Mouse (Mus musculus) neural tube, postnatal 0 days (tissue): Measurements from ENCODE around the gene Gm13276. TPM values are rescaled to one million over a fixed set of nuclear protein-coding genes. Genes with fewer than 3 reads are reported as not detected.

Experiments used
- polyA plus RNA-seq: library from polyadenylated mRNA; unstranded; fragments of >200 nt; fragmentation: Nextera tagmentation; extraction: Ambion mirVana; gene quantifications from 2 replicates; pipeline ENCODE4 v1.2.1, GENCODE M21; 2015

The Gm13276 gene
- polyA plus RNA-seq: not detected in 2 replicates

DNA sequence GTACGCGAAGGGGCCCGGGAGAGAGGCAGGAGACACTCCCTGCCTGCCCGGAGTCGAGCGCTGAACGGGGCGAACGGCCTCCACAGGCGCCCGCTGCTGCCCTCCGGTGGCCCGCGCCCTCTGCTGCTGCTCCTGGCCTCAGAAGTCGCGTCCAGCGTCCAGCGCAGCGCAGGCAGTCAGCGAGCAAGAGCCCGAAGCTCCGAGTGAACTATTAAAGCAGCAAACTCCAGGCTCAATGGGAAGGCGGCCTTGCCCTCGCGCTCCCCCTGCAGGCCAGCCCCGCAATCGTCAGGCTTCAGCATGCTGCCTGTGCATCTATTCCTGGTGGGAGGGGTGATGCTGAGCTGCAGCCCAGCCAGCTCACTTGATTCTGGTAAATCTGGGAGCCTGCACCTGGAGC is at the start of gene Gm13276:
TSS of gene Gm13276 (plus strand) at position 301 of the 400 bp plus-strand sequence.

DNA sequence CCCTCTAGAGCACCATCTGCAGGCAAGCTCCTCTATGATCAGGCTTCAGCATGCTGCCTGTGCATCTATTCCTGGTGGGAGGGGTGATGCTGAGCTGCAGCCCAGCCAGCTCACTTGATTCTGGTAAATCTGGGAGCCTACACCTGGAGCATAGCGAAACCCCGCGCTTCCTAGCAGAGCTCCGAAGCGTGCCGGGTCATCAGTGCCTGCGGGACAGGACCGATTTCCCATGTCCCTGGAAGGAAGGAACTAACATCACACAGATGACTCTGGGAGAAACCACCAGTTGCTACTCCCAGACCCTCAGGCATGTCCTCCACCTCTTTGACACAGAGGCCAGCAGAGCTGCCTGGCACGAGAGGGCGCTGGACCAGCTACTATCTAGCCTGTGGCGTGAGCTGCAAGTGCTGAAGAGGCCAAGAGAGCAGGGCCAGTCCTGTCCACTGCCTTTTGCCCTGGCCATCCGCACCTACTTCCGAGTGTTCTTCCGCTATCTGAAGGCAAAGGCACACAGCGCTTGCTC is 30.6 kb upstream of the Gm13276 start, which contains the start of gene Gm13271:
TSS of gene Gm13271 (plus strand) at position 51 of the 523 bp plus-strand sequence.

GRCm38 (mm10) chr4:88759610-88760268 is 25.8 kb upstream of the Gm13276 start, which contains the start of gene Gm13283:
Gene Gm13283, plus strand, starts transcription at chr4:88760119.

DNA sequence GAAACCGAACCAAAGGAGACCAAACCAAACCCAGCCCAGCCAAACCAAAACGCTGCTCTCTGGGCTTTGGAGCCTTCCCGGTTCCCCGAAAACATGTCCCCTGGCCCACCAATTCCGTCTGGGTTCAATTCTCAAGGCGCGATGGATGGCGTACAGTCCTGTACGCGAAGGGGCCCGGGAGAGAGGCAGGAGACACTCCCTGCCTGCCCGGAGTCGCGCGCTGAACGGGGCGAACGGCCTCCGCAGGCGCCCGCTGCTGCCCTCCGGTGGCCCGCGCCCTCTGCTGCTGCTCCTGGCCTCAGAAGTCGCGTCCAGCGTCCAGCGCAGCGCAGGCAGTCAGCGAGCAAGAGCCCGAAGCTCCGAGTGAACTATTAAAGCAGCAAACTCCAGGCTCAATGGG is 12.0 kb upstream of the Gm13276 start, which contains the start of gene Gm13290:
TSS of gene Gm13290 (plus strand) at position 301 of the 400 bp plus-strand sequence.

GRCm38 (mm10) chr4:88776622-88777021 is 8.9 kb upstream of the Gm13276 start, which contains the start of gene Gm13289:
Gene Gm13289, plus strand, starts transcription at chr4:88776922.

DNA sequence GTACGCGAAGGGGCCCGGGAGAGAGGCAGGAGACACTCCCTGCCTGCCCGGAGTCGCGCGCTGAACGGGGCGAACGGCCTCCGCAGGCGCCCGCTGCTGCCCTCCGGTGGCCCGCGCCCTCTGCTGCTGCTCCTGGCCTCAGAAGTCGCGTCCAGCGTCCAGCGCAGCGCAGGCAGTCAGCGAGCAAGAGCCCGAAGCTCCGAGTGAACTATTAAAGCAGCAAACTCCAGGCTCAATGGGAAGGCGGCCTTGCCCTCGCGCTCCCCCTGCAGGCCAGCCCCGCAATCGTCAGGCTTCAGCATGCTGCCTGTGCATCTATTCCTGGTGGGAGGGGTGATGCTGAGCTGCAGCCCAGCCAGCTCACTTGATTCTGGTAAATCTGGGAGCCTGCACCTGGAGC is 6.0 kb upstream of the Gm13276 start, which contains the start of gene Gm13272:
TSS of gene Gm13272 (plus strand) at position 301 of the 400 bp plus-strand sequence.

DNA sequence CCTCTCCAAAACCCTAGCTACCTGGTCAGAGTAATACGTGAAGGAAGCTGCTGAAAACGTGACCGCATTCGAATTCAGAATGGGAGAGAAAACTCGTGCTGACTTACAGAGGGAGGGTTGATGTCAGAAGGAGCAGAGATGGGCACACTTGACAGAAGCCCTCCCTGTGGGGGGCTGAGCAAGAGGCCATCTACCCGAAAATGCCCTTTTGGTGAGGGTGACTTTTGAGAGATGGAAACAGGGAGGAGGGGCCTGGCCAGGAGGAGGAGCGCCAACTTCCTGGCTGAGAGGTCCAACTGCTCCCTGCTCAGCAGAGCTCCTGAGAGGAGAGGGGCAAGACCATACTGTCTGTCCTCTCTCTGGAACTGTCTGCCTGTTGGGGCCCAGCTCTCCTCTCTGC is 3.7 kb upstream of the Gm13276 start, which contains the start of gene Ifnz:
TSS of gene Ifnz (plus strand) at position 301 of the 400 bp plus-strand sequence.

DNA sequence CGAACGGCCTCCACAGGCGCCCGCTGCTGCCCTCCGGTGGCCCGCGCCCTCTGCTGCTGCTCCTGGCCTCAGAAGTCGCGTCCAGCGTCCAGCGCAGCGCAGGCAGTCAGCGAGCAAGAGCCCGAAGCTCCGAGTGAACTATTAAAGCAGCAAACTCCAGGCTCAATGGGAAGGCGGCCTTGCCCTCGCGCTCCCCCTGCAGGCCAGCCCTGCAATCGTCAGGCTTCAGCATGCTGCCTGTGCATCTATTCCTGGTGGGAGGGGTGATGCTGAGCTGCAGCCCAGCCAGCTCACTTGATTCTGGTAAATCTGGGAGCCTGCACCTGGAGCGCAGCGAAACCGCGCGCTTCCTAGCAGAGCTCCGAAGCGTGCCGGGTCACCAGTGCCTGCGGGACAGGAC is 2.9 kb downstream of the Gm13276 start, which contains the start of gene Gm13277:
TSS of gene Gm13277 (plus strand) at position 231 of the 400 bp plus-strand sequence.

DNA sequence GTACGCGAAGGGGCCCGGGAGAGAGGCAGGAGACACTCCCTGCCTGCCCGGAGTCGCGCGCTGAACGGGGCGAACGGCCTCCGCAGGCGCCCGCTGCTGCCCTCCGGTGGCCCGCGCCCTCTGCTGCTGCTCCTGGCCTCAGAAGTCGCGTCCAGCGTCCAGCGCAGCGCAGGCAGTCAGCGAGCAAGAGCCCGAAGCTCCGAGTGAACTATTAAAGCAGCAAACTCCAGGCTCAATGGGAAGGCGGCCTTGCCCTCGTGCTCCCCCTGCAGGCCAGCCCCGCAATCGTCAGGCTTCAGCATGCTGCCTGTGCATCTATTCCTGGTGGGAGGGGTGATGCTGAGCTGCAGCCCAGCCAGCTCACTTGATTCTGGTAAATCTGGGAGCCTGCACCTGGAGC is 5.7 kb downstream of the Gm13276 start, which contains the start of gene Gm13278:
TSS of gene Gm13278 (plus strand) at position 301 of the 400 bp plus-strand sequence.

DNA sequence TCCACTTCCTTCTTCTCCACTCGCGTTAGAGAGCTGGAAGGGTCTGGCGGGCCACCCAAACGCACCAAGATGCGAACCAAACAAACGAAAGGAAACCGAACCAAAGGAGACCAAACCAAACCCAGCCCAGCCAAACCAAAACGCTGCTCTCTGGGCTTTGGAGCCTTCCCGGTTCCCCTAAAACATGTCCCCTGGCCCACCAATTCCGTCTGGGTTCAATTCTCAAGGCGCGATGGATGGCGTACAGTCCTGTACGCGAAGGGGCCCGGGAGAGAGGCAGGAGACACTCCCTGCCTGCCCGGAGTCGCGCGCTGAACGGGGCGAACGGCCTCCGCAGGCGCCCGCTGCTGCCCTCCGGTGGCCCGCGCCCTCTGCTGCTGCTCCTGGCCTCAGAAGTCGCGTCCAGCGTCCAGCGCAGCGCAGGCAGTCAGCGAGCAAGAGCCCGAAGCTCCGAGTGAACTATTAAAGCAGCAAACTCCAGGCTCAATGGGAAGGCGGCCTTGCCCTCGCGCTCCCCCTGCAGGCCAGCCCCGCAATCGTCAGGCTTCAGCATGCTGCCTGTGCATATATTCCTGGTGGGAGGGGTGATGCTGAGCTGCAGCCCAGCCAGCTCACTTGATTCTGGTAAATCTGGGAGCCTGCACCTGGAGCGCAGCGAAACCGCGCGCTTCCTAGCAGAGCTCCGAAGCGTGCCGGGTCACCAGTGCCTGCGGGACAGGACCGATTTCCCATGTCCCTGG is 8.6 kb downstream of the Gm13276 start, which contains the start of gene Gm13275:
TSS of gene Gm13275 (plus strand) at position 552 of the 740 bp plus-strand sequence.

GRCm38 (mm10) chr4:88797097-88797496 is 11.6 kb downstream of the Gm13276 start, which contains the start of gene Gm13279:
Gene Gm13279, plus strand, starts transcription at chr4:88797397.

DNA sequence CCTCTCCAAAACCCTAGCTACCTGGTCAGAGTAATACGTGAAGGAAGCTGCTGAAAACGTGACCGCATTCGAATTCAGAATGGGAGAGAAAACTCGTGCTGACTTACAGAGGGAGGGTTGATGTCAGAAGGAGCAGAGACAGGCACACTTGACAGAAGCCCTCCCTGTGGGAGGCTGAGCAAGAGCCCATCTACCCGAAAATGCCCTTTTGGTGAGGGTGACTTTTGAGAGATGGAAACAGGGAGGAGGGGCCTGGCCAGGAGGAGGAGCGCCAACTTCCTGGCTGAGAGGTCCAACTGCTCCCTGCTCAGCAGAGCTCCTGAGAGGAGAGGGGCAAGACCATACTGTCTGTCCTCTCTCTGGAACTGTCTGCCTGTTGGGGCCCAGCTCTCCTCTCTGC is 13.9 kb downstream of the Gm13276 start, which contains the start of gene Gm13285:
TSS of gene Gm13285 (plus strand) at position 301 of the 400 bp plus-strand sequence.

GRCm38 (mm10) chr4:88802954-88803353 is 17.4 kb downstream of the Gm13276 start, which contains the start of gene Gm13287:
Gene Gm13287, plus strand, starts transcription at chr4:88803254.

DNA sequence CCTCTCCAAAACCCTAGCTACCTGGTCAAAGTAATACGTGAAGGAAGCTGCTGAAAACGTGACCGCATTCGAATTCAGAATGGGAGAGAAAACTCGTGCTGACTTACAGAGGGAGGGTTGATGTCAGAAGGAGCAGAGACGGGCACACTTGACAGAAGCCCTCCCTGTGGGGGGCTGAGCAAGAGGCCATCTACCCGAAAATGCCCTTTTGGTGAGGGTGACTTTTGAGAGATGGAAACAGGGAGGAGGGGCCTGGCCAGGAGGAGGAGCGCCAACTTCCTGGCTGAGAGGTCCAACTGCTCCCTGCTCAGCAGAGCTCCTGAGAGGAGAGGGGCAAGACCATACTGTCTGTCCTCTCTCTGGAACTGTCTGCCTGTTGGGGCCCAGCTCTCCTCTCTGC is 19.7 kb downstream of the Gm13276 start, which contains the start of gene Gm13288:
TSS of gene Gm13288 (plus strand) at position 301 of the 400 bp plus-strand sequence.

GRCm38 (mm10) chr4:88815928-88816327 is 30.4 kb downstream of the Gm13276 start, which contains the start of gene Ifna7:
Gene Ifna7, plus strand, starts transcription at chr4:88816228.

DNA sequence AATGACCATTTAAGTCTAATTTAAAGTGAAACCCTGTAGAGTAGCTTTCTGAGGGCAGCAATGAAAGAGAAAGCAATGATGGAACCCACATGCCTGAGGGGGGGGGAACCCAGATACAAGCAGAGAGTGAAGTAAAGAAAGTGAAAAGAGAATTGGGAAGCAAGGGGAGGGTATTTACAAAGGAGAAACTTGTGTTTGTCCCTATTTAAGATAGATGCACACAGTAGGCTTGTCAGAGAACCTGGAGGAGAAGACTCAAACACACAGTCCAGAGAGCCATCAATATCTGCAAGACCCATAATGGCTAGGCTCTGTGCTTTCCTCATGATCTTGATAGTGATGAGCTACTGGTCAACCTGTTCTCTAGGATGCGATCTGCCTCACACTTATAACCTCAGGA is 34.1 kb downstream of the Gm13276 start, which contains the start of gene Ifna11:
TSS of gene Ifna11 (plus strand) at position 301 of the 400 bp plus-strand sequence.

DNA sequence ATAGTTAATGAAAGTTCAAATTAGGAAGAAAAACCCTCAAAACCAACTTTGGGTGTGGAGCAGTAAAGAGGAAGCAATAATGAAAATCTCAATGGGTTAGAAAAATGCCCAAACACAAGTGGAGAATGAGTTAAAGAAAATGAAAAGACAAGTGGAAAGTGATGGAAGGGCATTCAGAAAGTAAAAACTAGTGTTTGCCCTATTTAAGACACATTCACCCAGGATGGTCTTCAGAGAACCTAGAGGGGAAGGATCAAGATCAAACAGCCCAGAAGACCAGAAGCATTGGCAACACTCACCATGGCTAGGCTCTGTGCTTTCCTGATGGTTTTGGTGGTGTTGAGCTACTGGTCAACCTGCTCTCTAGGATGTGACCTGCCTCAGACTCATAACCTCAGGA is 41.6 kb downstream of the Gm13276 start, which contains the start of gene Ifna6:
TSS of gene Ifna6 (plus strand) at position 301 of the 400 bp plus-strand sequence.

DNA sequence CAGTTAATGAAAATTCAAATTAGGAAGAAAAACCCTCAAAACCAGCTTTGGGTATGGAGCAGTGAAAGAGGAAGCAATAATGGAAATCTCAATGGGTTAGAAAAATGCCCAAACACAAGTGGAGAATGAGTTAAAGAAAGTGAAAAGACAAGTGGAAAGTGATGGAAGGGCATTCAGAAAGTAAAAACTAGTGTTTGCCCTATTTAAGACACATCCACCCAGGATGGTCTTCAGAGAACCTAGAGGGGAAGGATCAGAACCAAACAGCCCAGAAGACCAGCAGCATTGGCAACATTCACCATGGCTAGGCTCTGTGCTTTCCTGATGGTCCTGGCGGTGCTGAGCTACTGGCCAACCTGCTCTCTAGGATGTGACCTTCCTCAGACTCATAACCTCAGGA is 49.7 kb downstream of the Gm13276 start, which contains the start of gene Ifna5:
TSS of gene Ifna5 (plus strand) at position 301 of the 400 bp plus-strand sequence.

